Mouse (Mus musculus) forebrain, postnatal 0 days (tissue): ENCODE data around the gene Nbea. TPM values are rescaled to one million over a fixed set of nuclear protein-coding genes. Genes with fewer than 3 reads are reported as not detected.

Experiments used
- ATAC-seq: fragments of 200-750 bp; cut with Nextera tagmentation; 2 replicates; pipeline ENCODE4 v1.8.0; 2017; ENCODE audit warnings: mild to moderate bottlenecking, moderate library complexity
- DNase-seq: peaks from one replicate; pipeline ENCODE4 v3.0.0-alpha.2; 2015
- H3K27ac ChIP-seq: fragments of 300-500 bp; sonication (generic); 2 replicates; pipeline ENCODE4 v1.5.1; 2014; ENCODE audit warnings: low read depth, mild to moderate bottlenecking, antibody characterized with exemption, low read length, moderate library complexity, mixed read lengths
- H3K27me3 ChIP-seq: fragments of 300-500 bp; sonication (generic); 2 replicates; pipeline ENCODE4 v1.6.1; 2014; ENCODE audit warnings: mild to moderate bottlenecking, low read length, mixed read lengths; ENCODE audit not compliant: insufficient read depth
- H3K36me3 ChIP-seq: fragments of 300-500 bp; sonication (generic); 2 replicates; pipeline ENCODE4 v1.6.1; 2014; ENCODE audit warnings: mild to moderate bottlenecking, moderate library complexity; ENCODE audit not compliant: insufficient read depth
- H3K4me1 ChIP-seq: fragments of 300-500 bp; sonication (generic); 2 replicates; pipeline ENCODE4 v1.6.1; 2014; ENCODE audit warnings: antibody characterized with exemption; ENCODE audit not compliant: insufficient read depth
- H3K4me2 ChIP-seq: fragments of 300-500 bp; sonication (generic); 2 replicates; pipeline ENCODE4 v1.6.1; 2014; ENCODE audit warnings: low read depth, mild to moderate bottlenecking, moderate library complexity
- H3K4me3 ChIP-seq: fragments of 300-500 bp; sonication (generic); 2 replicates; pipeline ENCODE4 v1.5.1; 2014; ENCODE audit warnings: low read depth, low read length, mixed read lengths
- H3K9ac ChIP-seq: fragments of 300-500 bp; sonication (generic); 2 replicates; pipeline ENCODE4 v1.6.1; 2014; ENCODE audit warnings: mild to moderate bottlenecking
- H3K9me3 ChIP-seq: fragments of 300-500 bp; sonication (generic); 2 replicates; pipeline ENCODE4 v1.6.1; 2016; ENCODE audit warnings: low read length
- CTCF ChIP-seq: sonication (generic); IDR thresholded peaks from 2 replicates; pipeline ENCODE4 v1.5.1; 2016; ENCODE audit warnings: antibody characterized with exemption, control low read depth, low read depth
- WGBS: fragments of 180-500 bp; shearing (Covaris S2); extraction: QIAGEN DNeasy Blood & Tissue Kit; methylation state at CpG from one replicate; pipeline ENCODE4 v1.1.7; 2014; 5-methylcytosine and 5-hydroxymethylcytosine counted together
- polyA plus RNA-seq: library from polyadenylated mRNA; unstranded; fragments of >200 nt; fragmentation: Nextera tagmentation; extraction: Ambion mirVana; gene quantifications from 2 replicates; pipeline ENCODE4 v1.2.1, GENCODE M21; 2015
- total RNA-seq: library from RNA; depleted of rRNA; stranded (reverse); fragments of >200 nt; gene quantifications from 2 replicates; pipeline ENCODE4 v1.2.3, GENCODE M21; 2014

Nbea gene
- total and polyA plus RNA-seq, 2 experiments from 2014 or later = 42.3 to 198 TPM

GRCm38 (mm10) chr3:55763591-55763990, 419.9 kb downstream of the Nbea start:
- H3K9me3 ChIP-seq = no peaks in the 10 kb centered on the region
- H3K27ac ChIP-seq = no peak overlapping the region
- WGBS = 42% methylated on average over 8 of the region's 8 CpGs
- H3K27me3 ChIP-seq = no peaks in the 10 kb centered on the region
- no peak for TF ChIP-seq CTCF
- DNase-seq = no peak
- H3K36me3 ChIP-seq = no peaks in the 10 kb centered on the region
- no peak overlapping the region for H3K9ac ChIP-seq
- no peak for ATAC-seq
- no peaks in the 10 kb centered on the region for H3K4me1 ChIP-seq
- no peak overlapping the region for H3K4me2 ChIP-seq
- H3K4me3 ChIP-seq = no peak overlapping the region

- 0 out of 2 replicates have a peak, but pooled peaks cover 9% of the 10 kb centered on the region for H3K4me1 ChIP-seq
- H3K9me3 ChIP-seq = no peaks in the 10 kb centered on the region
- no peak overlapping the region for H3K9ac ChIP-seq
- H3K4me2 ChIP-seq = no peak overlapping the region
- no peak overlapping the region for H3K27ac ChIP-seq
- 32% methylated on average over 8 of the region's 8 CpGs for WGBS
- ATAC-seq (no peak), DNase-seq (no peak)
- H3K36me3 ChIP-seq = no peaks in the 10 kb centered on the region
- no peak overlapping the region for H3K4me3 ChIP-seq
- TF ChIP-seq CTCF = peak; percentile 40; the same call in 1 of the 2 replicates
- no peaks in the 10 kb centered on the region for H3K27me3 ChIP-seq
Observed at GRCm38 (mm10) chr3:55758297-55758696, 425.2 kb downstream of the Nbea start.

GRCm38 (mm10) chr3:55756602-55757190, 426.8 kb downstream of the Nbea start:
- no peak overlapping the region for H3K9ac ChIP-seq
- no peak overlapping the region for H3K4me3 ChIP-seq
- no peak overlapping the region for H3K4me2 ChIP-seq
- DNase-seq (no peak), ATAC-seq (no peak)
- WGBS = 17% methylated on average over 11 of the region's 11 CpGs
- H3K36me3 ChIP-seq = no peaks in the 10 kb centered on the region
- no peaks in the 10 kb centered on the region for H3K27me3 ChIP-seq
- H3K27ac ChIP-seq = peak overlapping the region; percentile 31; the same call in 1 of the 2 replicates
- no peak for TF ChIP-seq CTCF
- H3K9me3 ChIP-seq = no peaks in the 10 kb centered on the region
- H3K4me1 ChIP-seq = 0 out of 2 replicates have a peak, but pooled peaks cover 9% of the 10 kb centered on the region

- Histone ChIP-seq H3K27ac (0 out of 2 replicates have a peak overlapping the region, but pooled peaks have one; percentile 31), H3K9ac (no peak overlapping the region), H3K4me3 (no peak overlapping the region), H3K9me3 (no peaks in the 10 kb centered on the region), H3K4me1 (peaks cover 10% of the 10 kb centered on the region; the same call in 1 of the 2 replicates), H3K36me3 (no peaks in the 10 kb centered on the region), H3K27me3 (no peaks in the 10 kb centered on the region), H3K4me2 (no peak overlapping the region)
- peak; percentile 38 for ATAC-seq
- WGBS = 11% methylated on average over 11 of the region's 11 CpGs
- no peak for DNase-seq
- no peak for TF ChIP-seq CTCF
Observed at GRCm38 (mm10) chr3:55755805-55756601, 427.5 kb downstream of the Nbea start.

GRCm38 (mm10) chr3:55754981-55755608, 428.4 kb downstream of the Nbea start:
- Histone ChIP-seq H3K4me1 (peaks cover 17% of the 10 kb centered on the region; the same call in 1 of the 2 replicates), H3K4me3 (no peak overlapping the region), H3K4me2 (no peak overlapping the region), H3K27ac (no peak overlapping the region), H3K9ac (no peak overlapping the region), H3K27me3 (no peaks in the 10 kb centered on the region), H3K36me3 (no peaks in the 10 kb centered on the region), H3K9me3 (no peaks in the 10 kb centered on the region)
- TF ChIP-seq CTCF = no peak
- ATAC-seq = peak; percentile 59
- no peak for DNase-seq
- WGBS = 19% methylated on average over 6 of the region's 6 CpGs

- H3K27ac ChIP-seq = no peak overlapping the region
- 92% methylated on average over 6 of the region's 6 CpGs for WGBS
Observed at GRCm38 (mm10) chr3:55753872-55754271, 429.6 kb downstream of the Nbea start.

More at GRCm38 (mm10) chr3:55753872-55754271, 429.6 kb downstream of the Nbea start:
- peaks cover 17% of the 10 kb centered on the region; the same call in 1 of the 2 replicates for H3K4me1 ChIP-seq
- no peaks in the 10 kb centered on the region for H3K27me3 ChIP-seq
- no peaks in the 10 kb centered on the region for H3K36me3 ChIP-seq
- DNase-seq (no peak), ATAC-seq (no peak)
- H3K9ac ChIP-seq = no peak overlapping the region
- no peaks in the 10 kb centered on the region for H3K9me3 ChIP-seq
- no peak overlapping the region for H3K4me3 ChIP-seq
- H3K4me2 ChIP-seq = no peak overlapping the region
- no peak for TF ChIP-seq CTCF
